Mouse (Mus musculus): Measurements from ENCODE around the gene Gm28897. TPM values are rescaled to one million over a fixed set of nuclear protein-coding genes. Genes with fewer than 3 reads are reported as not detected.
"Not testable (repeated sequence)": the region's sequence is repeated elsewhere in the genome, so short reads cannot be mapped to it uniquely, and the experiment has no call there.

The Gm28897 gene
- not detected in 2 replicates for polyA plus RNA-seq (2015; fragmentation: Nextera tagmentation; extraction: Ambion mirVana)

DNA sequence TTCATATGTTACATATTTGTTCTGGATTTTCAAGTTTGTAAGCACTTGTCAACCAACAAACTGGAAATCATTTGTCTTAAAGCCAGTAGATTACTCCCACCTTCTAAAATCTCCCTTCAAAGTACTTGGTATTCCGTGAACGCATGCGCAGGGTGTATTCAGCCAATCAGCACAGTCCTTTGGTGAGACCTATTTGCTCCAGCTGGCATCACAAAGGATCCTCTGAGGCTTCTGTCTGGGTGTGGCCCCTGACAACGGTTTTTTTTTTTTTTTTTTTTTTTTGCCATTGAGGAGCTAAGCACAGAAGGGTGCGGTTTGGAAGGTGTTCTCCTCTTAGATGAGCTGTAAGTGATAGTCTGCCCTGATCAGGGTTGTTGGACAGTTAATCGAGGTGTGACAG is at the start of gene Gm28897:
Gene Gm28897, plus strand, starts transcription at position 301 of the 400 bp plus-strand sequence.
- not testable (repeated sequence) for H3K4me2 ChIP-seq; H3K9me3 ChIP-seq; H3K27me3 ChIP-seq (replicated peaks); ATAC-seq (replicated peaks); H3K4me1 ChIP-seq; H3K27ac ChIP-seq; H3K4me3 ChIP-seq; H3K36me3 ChIP-seq (replicated peaks); H3K9ac ChIP-seq
- WGBS, result no CpG with 5 or more reads among the region's 6 CpGs
